Mouse (Mus musculus): ENCODE data around the gene Gstt1. TPM values are rescaled to one million over a fixed set of nuclear protein-coding genes. Genes with fewer than 3 reads are reported as not detected.
"Not testable (repeated sequence)": the region's sequence is repeated elsewhere in the genome, so short reads cannot be mapped to it uniquely, and the experiment has no call there.

The Gstt1 gene
- not detected in 2 replicates for polyA plus RNA-seq (2012; ENCODE audit: insufficient read depth, insufficient read length, low replicate concordance, missing spikeins)

DNA sequence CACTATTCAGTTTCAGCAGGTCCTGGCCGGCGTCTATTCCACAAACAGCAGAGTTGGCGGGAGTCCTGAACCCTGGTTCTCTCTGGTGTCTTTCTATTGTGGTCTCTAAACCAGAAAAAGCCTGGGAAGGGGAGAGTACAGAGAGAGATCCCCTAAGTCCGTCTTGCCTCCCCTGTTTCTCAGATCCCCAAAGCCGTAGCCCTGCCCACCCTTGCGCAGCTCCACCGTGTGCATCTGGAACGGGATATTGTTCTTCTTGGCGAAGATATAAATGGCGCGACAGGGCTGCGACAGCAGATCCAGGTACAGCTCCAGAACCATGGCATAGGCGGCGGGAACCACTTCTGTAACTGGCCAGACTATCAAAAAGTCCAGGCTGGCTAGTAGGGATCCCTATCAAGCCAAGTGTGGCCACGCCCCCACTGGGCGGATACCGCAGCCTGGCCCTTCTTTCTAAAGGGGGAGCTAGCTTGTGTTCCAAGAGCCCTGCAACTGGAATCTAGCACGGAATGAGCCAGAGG lies at the start of gene Gstt1:
Gene Gstt1 (minus strand): TSS at position 409 of the 521 bp plus-strand sequence.
- Histone ChIP-seq H3K4me1 (ENCODE audit: control insufficient read depth, insufficient read depth, low read length) (peaks cover 8% of the 10 kb centered on the region), H3K27ac (ENCODE audit: insufficient read depth, low read depth, low read length) (no peak within 1 kb of the TSS; the same call in 1 of the 2 replicates), H3K4me3 (ENCODE audit: insufficient read depth, low read depth, low read length) (peak within 1 kb of the TSS; percentile 33)
- 7% methylated on average over 18 of the region's 18 CpGs for WGBS
- no peak for TF ChIP-seq POLR2A (IDR thresholded peaks at IDR 0.05; ENCODE audit: insufficient read depth, low read depth, low read length)

- H3K4me3 ChIP-seq (ENCODE audit: insufficient read depth, low read depth, low read length), result no peak overlapping the region
- no peaks in the 10 kb centered on the region for H3K4me1 ChIP-seq (ENCODE audit: control insufficient read depth, insufficient read depth, low read length)
- H3K27ac ChIP-seq (ENCODE audit: insufficient read depth, low read depth, low read length), result no peak overlapping the region
- 85% methylated on average over 6 of the region's 6 CpGs for WGBS
- TF ChIP-seq CTCF (IDR thresholded peaks at IDR 0.05; ENCODE audit: insufficient read depth, low read depth, low read length) (no peak), POLR2A (IDR thresholded peaks at IDR 0.05; ENCODE audit: insufficient read depth, low read depth, low read length) (no peak)
Measured at GRCm38 (mm10) chr10:75845306-75845930, 47.0 kb upstream of the Gstt1 start.

DNA sequence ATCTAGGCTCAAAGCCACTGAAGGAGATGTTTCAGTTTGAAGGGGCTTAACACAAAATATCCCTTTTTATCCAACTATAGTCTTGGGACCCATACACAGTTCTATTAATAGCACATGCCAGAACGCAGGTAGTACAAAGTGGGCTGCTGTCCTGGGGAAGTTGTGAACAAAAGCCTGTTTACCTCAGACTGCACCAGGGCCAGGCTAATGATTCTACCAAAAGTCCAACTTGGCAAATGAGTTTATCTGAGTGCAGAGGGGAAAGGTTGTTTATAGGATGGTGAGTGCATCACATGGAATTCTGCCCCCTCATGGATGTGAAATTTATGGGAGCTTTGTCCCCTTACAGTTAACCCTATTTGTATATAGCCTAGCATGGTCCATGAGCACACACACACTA lies 46.4 kb upstream of the Gstt1 start:
- H3K4me3 ChIP-seq (ENCODE audit: insufficient read depth, low read depth, low read length), result no peak overlapping the region
- H3K4me1 ChIP-seq (ENCODE audit: control insufficient read depth, insufficient read depth, low read length), result no peaks in the 10 kb centered on the region
- TF ChIP-seq POLR2A (IDR thresholded peaks at IDR 0.05; ENCODE audit: insufficient read depth, low read depth, low read length) (no peak), CTCF (IDR thresholded peaks at IDR 0.05; ENCODE audit: insufficient read depth, low read depth, low read length) (no peak)
- no peak overlapping the region for H3K27ac ChIP-seq (ENCODE audit: insufficient read depth, low read depth, low read length)
- WGBS, result 26% methylated on average over 1 of the region's 1 CpGs

GRCm38 (mm10) chr10:75843898-75844297 lies 45.5 kb upstream of the Gstt1 start:
- H3K4me3 ChIP-seq (ENCODE audit: insufficient read depth, low read depth, low read length); H3K27ac ChIP-seq (ENCODE audit: insufficient read depth, low read depth, low read length); H3K4me1 ChIP-seq (ENCODE audit: control insufficient read depth, insufficient read depth, low read length): not testable (repeated sequence)
- WGBS, result 85% methylated on average over 6 of the region's 6 CpGs

GRCm38 (mm10) chr10:75839092-75839491 lies 40.7 kb upstream of the Gstt1 start:
- 93% methylated on average over 10 of the region's 10 CpGs for WGBS
- Histone ChIP-seq H3K4me3 (ENCODE audit: insufficient read depth, low read depth, low read length) (no peak overlapping the region), H3K4me1 (ENCODE audit: control insufficient read depth, insufficient read depth, low read length) (peaks cover 15% of the 10 kb centered on the region), H3K27ac (ENCODE audit: insufficient read depth, low read depth, low read length) (no peak overlapping the region)
- no peak for TF ChIP-seq CTCF (IDR thresholded peaks at IDR 0.05; ENCODE audit: insufficient read depth, low read depth, low read length)
- no peak for TF ChIP-seq POLR2A (IDR thresholded peaks at IDR 0.05; ENCODE audit: insufficient read depth, low read depth, low read length)

DNA sequence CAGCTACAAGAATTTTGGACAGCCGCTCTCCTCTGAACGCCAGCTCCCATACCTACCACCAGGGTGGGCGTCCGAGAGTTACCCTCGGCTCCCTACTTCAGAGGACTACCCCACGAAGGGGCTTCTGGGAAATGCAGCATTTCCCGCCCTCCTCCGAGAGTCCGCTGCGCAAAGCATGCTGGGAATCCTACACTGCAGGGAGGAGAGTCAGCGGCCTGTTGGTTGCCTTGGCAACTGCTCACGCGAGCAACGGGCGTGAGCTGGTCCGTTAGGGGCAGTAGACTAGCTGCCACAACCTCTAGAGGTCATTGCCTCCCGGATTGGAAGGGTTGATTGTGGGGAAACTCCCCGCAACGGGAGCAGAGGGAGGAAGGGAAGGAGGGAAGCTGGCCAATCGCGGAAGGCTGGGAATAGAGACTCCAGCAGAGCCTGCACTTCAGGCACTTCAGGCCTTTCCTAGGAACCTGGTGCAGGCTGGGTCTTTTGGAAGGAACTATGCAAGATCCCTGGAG lies 38.9 kb upstream of the Gstt1 start, which contains the start of gene Gstt2:
Gene Gstt2 (minus strand): TSS at position 177 of the 512 bp plus-strand sequence.
- Histone ChIP-seq H3K4me3 (ENCODE audit: insufficient read depth, low read depth, low read length) (peak within 1 kb of the TSS; percentile 55), H3K27ac (ENCODE audit: insufficient read depth, low read depth, low read length) (peak within 1 kb of the TSS; percentile 74), H3K4me1 (ENCODE audit: control insufficient read depth, insufficient read depth, low read length) (peaks cover 18% of the 10 kb centered on the region)
- WGBS, result under 1% methylated on average over 21 of the region's 21 CpGs
- no peak for TF ChIP-seq CTCF (IDR thresholded peaks at IDR 0.05; ENCODE audit: insufficient read depth, low read depth, low read length)
- 0 out of 2 replicates have a peak, but pooled peaks have one; percentile 59 for TF ChIP-seq POLR2A (IDR thresholded peaks at IDR 0.05; ENCODE audit: insufficient read depth, low read depth, low read length)

DNA sequence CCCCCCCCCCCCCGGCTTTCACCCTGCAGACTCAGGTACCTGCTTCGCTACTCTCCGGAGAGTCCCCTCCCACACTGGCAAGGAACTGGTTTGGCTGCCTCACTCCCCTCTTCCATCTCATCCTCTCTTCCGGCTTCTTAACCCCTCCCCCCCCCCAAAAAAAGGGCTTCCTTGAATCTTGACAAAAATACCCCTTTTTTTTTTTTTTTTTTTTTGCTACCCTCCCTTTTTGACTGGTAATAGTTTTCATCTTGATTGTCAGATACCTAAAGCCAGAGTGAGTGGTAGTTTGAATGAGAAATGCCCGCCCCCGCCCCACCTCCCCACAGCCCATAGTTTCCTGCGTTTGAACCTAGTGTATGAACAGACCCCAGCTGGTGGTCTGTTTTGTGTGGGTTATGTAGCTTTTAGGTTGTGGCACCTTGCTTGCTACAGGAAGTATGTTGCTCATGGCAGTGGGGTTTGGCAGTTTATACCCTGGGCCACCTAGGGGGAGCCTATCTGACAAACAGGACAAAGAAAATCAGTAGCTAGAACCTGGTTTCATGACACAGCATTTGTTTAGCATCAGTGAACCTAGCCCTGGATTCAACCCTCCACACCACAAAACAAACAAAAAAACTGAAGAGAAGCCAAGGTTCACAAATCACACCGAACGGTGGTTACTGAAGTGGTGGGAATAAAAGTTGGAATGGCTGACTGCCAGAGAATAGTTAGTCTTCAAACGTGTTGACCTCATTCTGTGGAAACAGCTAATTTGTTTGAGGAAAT lies 37.6 kb upstream of the Gstt1 start:
- WGBS, result 14% methylated on average over 10 of the region's 10 CpGs
- H3K27ac ChIP-seq (ENCODE audit: insufficient read depth, low read depth, low read length), result no peak overlapping the region
- TF ChIP-seq POLR2A (IDR thresholded peaks at IDR 0.05; ENCODE audit: insufficient read depth, low read depth, low read length) (no peak), CTCF (IDR thresholded peaks at IDR 0.05; ENCODE audit: insufficient read depth, low read depth, low read length) (no peak)
- H3K4me3 ChIP-seq (ENCODE audit: insufficient read depth, low read depth, low read length), result no peak overlapping the region
- H3K4me1 ChIP-seq (ENCODE audit: control insufficient read depth, insufficient read depth, low read length), result peaks cover 19% of the 10 kb centered on the region

DNA sequence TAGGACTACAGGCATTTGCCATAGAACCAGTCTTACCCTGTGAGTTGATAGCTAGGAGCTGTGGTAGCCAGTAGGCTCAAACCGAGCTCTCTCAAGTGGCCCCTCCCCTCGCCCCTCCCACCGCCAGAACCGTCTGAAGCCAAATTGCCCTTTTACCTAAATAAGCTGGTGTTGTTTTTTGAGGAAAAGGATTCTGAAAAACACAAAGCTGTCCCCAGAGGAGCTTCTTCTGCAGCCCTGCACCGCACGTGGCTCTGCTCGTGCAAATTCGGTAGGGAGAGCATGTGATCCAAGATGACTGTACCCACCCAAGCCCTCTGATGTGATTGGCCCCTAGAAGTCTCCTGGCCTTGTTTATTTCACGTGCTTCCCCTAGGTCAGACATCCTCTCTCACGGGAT lies 36.9 kb upstream of the Gstt1 start:
- peak overlapping the region; percentile 29 for H3K4me3 ChIP-seq (ENCODE audit: insufficient read depth, low read depth, low read length)
- 2% methylated on average over 10 of the region's 10 CpGs for WGBS
- H3K4me1 ChIP-seq (ENCODE audit: control insufficient read depth, insufficient read depth, low read length), result peaks cover 19% of the 10 kb centered on the region
- 0 out of 2 replicates have a peak overlapping the region, but pooled peaks have one; percentile 31 for H3K27ac ChIP-seq (ENCODE audit: insufficient read depth, low read depth, low read length)
- TF ChIP-seq CTCF (IDR thresholded peaks at IDR 0.05; ENCODE audit: insufficient read depth, low read depth, low read length) (no peak), POLR2A (IDR thresholded peaks at IDR 0.05; ENCODE audit: insufficient read depth, low read depth, low read length) (no peak)

DNA sequence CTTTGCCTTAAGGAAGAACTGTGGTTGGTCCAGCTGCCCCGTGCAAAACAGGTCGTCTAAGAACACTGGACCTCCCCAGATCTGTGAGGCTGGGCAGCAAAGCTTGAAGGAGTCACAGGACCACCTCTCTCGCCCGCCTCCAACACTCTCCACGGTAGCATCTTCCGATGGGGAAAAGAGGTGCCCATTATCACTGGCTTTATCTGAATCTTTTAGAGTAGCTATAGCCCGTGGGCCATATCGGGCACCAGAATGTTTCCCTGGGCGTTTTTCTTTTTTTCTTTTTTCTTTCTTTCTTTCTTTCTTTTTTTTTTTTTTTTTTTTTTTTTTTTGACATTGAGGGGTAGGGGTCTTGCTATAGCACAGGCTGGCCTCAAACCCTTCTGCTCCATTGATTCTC lies 36.3 kb upstream of the Gstt1 start:
- WGBS, result 22% methylated on average over 9 of the region's 9 CpGs
- TF ChIP-seq POLR2A (IDR thresholded peaks at IDR 0.05; ENCODE audit: insufficient read depth, low read depth, low read length), result no peak
- no peak for TF ChIP-seq CTCF (IDR thresholded peaks at IDR 0.05; ENCODE audit: insufficient read depth, low read depth, low read length)
- 0 out of 2 replicates have a peak overlapping the region, but pooled peaks have one; percentile 31 for H3K27ac ChIP-seq (ENCODE audit: insufficient read depth, low read depth, low read length)
- H3K4me3 ChIP-seq (ENCODE audit: insufficient read depth, low read depth, low read length), result peak overlapping the region; percentile 41
- peaks cover 19% of the 10 kb centered on the region for H3K4me1 ChIP-seq (ENCODE audit: control insufficient read depth, insufficient read depth, low read length)
